Mouse (Mus musculus) granulocyte monocyte progenitor cell, adult 5-6 weeks (primary cell): Measurements from ENCODE around the gene Gigyf1. TPM values are rescaled to one million over a fixed set of nuclear protein-coding genes. Genes with fewer than 3 reads are reported as not detected.
A peak's percentile ranks its signal among the peaks of the same experiment; 100 is the strongest.

Source experiments
- ATAC-seq: replicated peaks from 2 replicates; pipeline ENCODE4 v1.8.0; 2016; ENCODE audit warnings: mild to moderate bottlenecking, moderate TSS enrichment, inconsistent platforms; ENCODE audit not compliant: poor library complexity, severe bottlenecking
- total RNA-seq, 2 experiments: library from RNA; stranded (forward) in 1 of 2; stranded (reverse) in 1 of 2; fragments of 200-712, 200-1000 nt in 1 of 2; fragments of >200 nt in 1 of 2; fragmentation: Nextera tagmentation in 1 of 2; gene quantifications; 2 replicates each; pipeline ENCODE4 v1.2.3; 2014 to 2017

Gene Gigyf1
- 21.0 and 21.7 TPM in 2 replicates for total RNA-seq (2014; fragmentation: Nextera tagmentation)
- total RNA-seq (2017), result 5.2 and 7.7 TPM in 2 replicates

DNA sequence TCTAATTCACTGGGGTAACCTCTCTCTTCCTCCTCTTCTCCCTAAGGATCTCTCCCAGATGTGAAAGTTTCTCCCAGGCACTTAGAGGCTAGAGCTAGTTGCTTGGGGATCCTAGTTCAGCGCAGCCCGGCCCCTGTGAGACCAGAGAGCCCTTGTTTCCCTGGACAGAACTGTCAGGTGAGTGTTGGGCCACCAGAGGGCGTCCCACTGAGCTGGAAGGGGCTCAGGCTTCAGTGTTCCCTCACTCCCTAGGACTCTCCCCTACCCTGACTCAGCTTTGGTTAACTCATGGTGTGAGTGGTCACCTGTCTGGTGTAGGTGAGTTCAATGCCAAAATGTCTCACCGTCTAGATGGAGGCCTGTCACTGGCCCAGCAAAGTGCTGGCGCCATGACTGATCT lies at the start of gene Gigyf1:
Gene Gigyf1, plus strand, starts transcription at position 113 of the 400 bp plus-strand sequence.
- ATAC-seq, result peak; percentile 68

DNA sequence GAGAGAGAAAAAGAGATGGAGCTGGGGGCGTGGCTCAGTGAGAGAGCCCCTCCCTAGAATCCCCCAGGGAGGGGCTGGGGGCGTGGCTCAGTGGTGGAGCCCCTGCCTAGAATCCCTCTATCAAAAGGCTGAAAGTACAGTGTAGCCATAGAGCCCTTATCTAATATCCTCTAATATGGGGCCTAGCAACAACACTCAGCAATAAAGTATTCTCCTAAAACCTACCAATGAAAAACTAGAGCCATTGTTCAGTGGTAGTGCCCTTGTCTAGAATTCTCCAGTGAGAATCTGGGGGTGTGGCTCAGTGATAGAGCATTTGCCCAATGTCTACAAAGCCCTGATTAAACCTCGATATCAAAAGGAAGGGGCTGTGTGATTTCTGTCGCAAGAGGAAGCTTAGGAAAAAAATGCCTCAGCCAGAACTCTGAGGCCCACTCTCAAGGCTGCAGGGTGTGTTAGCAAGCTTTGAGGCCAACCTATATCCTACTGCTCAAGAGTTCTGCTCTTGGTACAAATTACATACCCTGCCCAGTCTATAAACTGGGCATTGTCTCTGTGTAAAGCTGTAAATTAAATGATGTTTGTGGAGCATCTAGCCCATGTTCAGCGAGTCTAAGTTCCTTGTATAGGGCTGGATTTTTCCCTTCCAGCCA lies 46.0 kb upstream of the Gigyf1 start:
- no peak; the same call in 1 of the 2 replicates for ATAC-seq

DNA sequence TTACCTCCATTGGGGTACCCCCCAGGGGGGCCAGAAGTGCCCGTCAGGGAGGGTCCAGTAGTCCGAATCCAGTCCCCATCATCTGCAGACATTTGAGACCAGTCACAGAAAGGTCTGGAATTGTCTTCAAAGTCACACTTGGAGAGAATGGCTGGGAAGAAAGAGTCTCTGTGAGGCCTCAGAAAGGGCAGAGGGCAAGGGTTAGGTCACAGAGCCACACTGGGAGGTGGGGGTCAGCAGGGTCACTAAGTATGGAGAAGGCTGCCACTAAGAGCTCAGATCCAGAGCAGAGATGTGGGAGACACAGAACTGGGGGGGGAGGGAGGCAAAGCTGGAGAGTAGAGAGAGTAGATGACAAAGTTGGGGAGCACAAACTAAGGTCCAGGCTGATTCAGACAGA lies 44.0 kb upstream of the Gigyf1 start:
- ATAC-seq, result no peak

DNA sequence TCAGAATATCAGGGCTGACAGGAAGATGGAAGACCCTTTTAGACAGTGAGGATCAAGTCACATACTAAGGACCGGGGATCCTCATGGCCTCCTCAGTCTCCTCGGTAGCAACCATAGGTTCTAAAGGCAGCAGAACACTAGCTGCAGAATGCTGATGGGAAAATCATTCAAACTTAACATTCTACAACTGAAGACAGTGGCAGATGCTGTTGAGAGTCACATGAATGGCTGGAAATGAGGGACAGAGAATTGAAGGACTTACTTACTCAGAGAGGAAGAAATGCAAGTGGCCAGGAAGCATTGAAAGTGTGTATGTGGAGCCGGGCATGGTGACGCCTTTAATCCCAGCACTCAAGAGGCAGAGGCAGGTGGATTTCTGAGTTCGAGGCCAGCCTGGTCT lies 41.4 kb upstream of the Gigyf1 start, which contains the start of gene Zan:
Gene Zan, minus strand, starts transcription at position 101 of the 400 bp plus-strand sequence.
- ATAC-seq, result no peak

DNA sequence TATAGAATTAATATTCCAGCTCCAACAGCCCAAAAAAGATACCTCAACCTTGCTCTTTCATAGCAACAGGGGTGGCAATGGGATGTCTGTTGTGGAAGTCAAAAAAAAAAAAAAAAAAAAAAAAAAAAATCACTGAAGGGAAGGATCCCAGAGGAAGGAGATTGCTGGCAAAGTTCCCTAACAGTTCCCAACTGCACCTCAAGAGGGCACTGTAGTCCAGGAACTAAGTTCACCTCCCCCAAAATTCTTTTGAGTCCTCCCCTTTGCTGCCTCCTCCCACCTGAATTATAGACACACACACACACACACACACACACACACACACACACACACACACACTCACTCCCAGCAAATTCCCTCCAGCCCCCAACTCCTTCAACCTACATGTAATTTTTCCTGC lies 37.2 kb upstream of the Gigyf1 start:
- peak; percentile 62 for ATAC-seq

DNA sequence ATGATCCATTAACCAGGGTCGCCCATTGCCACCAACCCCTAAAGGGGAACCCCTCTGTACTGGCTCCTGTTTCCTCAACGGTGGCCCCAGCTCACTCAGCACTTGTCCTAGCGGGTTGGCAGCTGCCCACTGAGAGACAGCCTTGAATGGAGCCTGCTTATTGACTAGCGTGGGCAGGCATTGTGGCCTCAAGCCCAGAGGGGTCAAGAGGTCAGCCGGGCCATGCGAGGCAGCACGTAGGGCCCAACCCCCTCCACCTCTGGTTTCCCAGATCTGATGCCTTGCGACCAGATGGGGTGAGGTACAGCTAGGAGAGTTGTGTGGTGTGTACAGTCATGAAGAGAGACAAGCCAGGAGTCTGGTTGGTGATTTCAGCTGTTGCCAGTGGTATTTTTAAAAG lies 36.5 kb upstream of the Gigyf1 start:
- no peak for ATAC-seq

DNA sequence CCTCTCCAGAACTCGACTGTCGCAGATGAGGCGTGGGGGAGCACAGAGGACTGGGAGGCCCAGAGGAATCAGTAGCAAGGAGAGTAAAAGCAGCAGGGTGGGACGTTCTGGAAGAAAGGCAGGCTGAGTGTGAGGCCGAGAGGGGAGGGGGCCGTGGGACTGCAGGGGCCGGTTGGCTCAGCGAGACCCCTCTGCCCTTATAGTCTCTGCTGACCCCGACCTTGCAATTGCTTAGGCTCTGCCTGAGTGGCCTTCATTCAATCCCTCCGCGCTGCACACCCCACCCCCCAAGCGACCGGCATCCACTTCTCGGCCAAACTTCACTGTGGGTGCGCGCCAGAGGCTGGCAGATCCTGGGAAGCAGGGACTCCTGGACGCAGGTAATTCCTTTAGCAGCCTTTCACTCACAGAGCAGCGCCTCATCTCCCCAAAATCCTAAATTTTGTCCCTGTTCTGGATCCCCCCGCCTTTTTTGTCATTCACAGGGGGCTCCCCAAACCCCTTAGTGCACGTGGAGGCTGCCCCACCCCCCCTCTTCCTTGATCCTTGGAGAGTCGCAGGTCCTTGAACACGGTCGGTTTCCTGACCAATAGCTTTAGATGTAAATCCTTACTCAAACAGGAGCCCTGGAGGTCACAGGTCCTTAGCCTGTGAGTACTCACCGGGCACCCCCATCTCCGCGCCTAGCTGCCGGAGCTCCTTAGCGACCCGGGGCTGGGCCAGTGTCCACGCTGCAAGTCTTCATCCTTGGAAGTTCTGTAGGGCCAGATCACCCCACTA lies 33.1 kb upstream of the Gigyf1 start:
- ATAC-seq, result no peak

DNA sequence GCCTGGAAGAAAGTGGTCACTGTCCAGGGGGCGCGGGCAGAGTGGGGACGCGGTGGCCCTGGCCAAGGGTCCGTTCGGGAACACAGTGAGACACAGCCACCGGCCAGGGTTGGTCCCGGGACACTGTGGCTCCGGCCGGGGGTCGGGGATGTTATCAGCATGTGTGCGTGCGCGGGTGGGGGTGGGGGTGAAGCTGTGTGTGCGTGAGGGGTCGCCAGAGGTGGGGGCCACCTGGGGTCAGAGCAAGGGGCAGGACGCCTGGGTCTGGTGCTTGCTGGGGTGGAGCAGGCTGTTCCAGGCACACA lies 32.5 kb upstream of the Gigyf1 start:
- ATAC-seq, result no peak

DNA sequence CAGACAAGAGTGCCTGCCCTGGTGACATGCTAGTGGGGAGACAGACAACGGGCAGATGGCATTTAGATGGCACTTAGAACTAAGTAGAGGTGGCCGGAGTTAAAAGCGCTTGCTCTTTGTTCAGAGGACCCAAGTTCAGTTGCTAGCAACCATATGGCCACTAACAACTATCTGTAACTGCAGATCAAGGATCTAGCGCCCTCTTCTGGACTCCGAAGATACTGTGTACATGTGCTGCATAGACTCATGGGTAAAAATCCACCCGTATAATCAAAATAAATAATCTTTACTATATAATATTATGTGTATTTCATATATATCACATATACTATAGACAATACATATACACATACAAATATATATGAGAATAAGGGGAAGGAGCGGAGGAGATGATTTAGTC lies 30.7 kb upstream of the Gigyf1 start:
- ATAC-seq, result no peak

DNA sequence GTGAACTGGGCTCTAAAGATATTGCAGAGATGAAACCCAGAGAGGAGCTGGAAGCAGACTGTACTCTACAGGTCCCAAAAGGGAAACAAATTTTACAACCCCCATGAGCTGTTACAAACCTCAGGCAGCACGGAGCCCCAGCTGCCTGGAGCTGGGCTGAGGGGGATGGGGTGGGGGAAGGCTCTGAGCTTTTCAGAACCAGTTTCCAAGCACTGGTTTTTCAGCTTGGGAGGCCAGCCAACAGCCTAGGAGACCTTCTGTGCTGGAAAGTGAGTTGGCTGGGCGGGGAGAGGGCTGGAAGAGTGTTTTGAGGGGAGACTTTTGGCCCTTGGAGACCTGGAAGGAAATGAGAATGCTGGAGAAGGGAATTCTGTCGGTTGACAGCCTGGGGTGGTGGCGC lies 26.8 kb upstream of the Gigyf1 start:
- ATAC-seq, result no peak

DNA sequence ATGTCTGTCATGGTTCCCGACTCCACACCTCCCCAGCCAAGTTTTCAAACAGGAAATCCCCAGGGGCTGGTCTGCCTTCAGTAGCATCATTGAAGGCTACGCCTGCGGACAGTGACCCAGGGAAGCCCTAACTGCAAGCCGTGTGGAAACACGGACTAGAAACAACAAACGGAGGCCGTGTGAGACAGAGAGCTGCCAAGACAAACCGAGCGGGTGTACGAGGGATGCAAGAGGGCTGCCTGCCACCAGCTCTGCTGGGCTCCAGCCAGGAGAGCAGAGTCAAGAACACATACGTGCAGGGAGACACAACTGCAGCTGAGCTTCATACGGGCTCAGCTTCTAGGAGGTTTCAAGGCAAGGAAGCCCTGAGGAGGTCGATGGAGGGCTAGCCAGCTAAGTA lies 24.5 kb upstream of the Gigyf1 start:
- no peak for ATAC-seq

DNA sequence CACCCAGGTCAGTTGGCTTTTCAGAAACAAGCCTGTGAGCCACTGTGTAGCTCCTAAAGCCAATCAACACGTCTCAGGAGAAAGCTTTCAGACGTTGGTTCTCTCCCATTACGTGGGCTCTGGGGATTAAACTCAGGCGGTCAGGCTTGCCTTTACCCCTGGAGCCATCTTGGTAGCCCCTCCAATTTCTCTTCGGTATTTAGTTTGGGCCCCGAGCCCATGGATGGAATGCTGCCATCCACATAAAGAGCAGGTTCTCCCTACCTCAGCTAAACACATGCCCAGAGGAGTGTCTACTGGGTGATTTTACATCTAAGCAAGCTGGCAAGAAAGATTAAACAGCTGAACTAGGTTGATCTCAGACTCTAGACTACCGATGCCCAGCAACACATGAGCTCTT lies 18.2 kb upstream of the Gigyf1 start:
- ATAC-seq, result no peak

DNA sequence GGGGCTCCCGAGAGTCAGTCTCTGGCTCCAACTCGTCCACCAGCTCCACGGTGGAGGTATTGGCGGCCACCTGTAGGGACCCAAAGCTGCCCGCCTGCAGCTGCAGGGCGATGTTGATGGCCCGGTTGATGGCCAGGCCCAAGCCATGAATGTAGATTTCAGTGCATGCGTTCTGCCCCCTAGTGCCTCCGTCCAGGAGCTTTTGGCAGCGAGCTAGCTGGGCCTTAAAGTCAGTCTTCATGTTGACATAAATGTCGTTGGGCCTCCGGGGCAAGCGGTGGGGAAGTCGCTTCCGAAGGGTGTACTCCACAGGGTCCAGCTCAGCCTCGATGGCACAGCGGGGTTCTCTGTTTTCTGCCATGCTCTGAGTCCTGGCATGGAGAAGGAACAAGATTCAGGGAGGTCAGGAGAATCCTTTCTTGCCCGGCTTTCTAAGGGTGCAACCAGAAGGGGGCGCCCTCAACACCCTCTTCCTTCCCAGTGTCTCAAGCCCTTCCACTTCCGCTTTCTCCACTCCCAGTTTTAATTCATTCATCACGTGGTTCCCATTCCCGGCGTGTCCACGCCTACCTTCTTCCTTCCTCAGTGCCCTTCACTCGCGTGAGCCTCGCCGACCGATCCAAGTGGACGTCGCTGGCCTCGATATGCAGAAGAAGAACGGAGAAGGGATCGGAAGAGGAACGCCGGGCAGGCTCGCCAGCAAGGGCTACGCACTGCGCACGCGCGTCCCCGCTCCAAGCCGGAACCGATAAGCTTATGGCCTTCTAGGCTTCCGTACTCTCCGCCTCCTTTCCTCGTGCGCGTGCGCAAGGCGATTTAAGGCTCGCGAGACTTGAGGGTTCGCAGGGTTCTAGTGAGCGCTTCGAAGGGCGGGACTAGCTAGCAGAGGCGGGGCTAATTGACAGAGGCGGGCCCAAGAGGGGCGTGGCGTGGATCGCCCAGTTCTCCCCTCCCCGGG lies 16.4 kb upstream of the Gigyf1 start, which contains the start of gene Pop7:
Gene Pop7, minus strand, starts transcription at position 810 of the 958 bp plus-strand sequence.
- peak; percentile 84 for ATAC-seq

DNA sequence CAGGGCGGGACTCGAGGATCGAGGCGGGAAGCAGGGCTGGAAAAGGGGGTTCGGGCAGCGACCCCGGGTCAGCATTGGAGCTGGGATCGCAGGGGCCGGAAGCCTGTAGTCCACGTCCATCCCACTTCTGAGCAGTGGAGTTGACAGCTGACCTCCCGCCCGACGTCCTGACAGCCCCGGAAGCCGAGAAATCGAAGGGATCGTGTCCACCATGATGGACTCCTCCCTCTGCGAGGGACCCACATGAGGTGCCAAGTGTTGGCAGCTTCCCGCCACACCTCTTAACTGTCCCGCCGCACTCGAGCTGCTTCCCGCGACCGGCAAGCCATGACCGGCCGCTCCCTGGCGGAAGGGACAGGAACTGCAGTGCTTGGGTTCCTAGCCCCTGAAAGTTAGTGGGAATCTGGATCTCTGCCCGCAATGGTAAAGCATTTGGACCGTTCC lies 15.7 kb upstream of the Gigyf1 start:
- ATAC-seq, result peak; percentile 80

DNA sequence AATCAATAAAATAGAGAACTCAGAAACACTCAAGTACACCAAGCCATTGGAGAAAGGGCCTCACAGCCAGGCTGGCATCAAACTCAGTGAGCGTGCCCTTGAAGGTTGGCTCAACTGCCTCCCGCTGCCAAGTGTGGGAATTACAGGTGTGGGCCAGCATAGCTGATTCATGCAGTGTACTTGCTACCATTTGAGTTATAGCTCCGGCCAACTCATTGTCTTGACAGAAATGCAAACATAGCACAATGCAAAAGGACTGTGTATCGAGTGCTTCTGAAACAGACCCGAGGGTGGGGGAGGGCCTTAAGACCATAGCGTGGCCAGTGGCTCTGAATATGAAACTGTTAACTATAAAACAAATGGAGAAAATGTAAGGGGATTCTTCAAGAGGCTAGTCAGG lies 14.3 kb upstream of the Gigyf1 start:
- ATAC-seq, result no peak

DNA sequence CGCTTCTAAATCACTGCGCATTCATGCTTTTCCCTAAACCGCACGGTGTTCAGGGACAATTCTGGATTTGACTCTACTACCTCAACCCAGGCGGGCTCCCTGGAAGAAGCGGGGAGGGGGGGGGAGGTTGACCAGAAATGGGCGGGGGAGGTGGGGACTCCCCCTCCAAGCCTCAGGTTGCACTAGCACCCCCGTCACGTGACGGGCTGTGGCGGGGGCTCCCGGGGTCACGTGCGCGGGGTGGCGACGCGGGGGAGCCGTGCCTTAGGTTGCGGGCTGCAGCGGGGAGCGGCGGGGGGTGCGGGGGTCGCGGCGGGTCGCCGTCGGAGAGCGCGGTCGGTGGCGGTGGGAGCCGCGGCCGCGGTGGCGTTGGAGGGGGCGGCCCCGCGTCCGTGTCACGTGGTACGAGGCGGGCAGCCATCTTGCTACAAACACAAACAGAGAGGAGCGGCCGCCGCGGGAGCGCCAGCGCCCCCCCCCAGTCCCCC lies 8.3 kb upstream of the Gigyf1 start:
- ATAC-seq, result peak; percentile 52

DNA sequence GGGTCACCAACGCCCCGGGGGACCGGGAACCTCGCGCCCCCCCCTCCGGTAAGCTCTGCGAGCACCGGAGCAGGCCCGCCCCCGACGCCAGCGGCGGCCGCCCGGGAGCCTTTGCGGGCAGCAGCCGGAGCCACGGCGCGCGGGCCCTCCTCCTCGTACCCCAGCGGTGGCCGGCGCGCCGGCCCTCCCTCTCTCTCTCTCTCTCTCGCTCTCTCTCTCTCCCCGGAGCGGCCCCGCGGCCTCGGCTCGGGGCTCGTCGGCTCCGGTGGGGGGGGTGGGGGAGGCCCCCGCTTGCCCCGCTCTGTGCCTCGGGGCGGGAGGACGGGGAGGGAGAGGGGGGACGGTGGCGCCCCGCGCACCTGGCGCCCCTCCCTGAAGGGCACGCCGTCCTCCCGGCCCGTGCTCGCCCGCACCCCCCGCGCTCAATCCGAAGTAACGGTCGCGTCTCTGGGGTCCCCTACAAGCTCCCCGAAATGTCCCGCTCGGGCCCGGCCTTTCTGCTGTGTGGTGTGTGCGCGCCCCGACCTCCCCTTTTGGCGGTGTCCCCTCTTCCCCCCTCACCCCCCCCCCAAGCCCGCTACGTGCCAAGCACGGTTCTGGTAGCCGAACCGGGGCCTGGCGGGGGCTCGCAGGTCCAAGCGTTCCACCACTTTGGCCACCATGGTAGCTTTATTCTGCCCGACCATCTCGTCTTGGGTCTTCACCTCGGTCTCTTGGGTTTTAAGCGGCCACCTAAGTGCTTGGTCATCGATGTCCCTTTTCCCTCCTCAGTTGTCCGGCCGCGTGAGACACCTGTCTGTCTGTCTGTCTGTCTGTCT lies 7.6 kb upstream of the Gigyf1 start:
- peak; percentile 10; the same call in 1 of the 2 replicates for ATAC-seq

DNA sequence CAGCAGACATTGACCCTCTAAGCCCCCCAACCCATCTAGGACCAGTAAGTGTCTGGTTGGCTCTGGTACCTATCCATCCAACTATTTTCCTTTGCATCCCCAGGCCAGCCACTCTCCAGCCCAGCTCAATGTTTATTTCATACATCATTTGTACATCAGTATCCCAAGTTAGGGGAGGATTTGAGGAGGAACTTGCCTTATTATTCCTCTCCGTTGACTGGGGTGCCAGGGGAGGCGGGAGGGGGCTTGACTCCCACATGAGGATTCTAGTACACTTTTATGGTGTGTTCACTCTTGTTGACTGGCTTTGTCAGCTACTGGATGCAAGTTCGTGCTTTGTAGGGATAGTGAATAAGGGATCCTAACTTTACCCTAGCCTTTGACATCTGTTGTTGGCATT lies 6.6 kb upstream of the Gigyf1 start:
- no peak for ATAC-seq
